Mouse (Mus musculus): ENCODE results near the gene Timm22.

The Timm22 gene

DNA sequence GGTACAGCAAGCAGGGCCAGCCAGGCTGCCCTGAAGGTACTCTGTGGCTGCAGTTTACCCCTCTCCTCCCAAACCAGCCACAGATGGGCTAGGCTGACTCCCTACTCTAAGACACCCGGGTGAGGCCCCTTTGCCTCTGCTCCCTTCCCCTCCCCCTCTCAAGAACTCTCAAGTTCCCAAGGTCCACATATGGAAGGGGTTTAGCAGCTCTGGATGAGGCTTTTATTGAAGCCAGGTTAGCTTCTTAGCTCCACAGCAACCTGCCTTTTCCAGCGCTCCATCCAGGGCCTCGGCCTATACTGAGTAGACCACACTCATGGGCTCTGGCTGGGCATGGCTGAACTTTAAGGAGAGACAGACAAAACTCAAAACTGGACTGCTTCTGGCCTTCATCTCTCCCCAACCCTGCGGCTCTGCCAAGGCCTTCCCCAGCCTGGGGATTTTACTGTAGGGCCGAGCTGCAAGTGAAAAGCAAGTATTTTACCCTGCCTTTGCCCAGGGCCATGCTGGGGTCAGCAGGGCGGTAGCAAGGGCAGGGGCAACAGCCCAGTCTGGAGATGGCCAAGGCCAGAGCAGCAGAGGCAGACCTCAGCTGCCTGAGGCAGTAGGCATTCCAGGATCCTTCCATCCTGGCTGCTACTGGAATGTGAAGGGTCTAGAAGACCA, 23.3 kb downstream of the Timm22 start:
- in situ Hi-C loops (cut with MboI, MseI): loop anchor here in 1 of 2 experiments (10.0 kb wide), 1 partner anchor 1695 kb away; no protein-coding TSS in a partner anchor

DNA sequence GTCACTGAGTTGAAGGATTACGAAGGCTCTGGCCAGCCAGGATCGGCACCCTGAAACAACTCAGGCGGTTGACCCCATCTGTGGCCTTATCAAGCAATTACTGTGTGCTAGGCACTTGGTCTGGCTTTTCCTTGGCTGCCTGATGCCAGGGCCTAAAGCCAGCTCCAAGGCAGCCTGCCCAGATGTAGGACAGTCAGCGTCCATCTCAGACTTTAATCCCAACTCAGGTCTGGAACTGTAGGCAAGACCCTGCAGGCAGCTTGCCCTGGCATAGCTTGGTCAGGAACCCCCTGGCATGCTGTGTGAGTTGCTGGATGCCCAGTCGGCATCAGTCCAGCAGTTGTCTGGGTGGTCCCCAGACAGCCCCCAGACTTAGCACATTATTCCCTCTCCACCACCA, 29.3 kb downstream of the Timm22 start:
- in situ Hi-C loops (cut with MboI, MseI): loop anchor here in 1 of 2 experiments (10.0 kb wide), 1 partner anchor 1689 kb away; no protein-coding TSS in a partner anchor

DNA sequence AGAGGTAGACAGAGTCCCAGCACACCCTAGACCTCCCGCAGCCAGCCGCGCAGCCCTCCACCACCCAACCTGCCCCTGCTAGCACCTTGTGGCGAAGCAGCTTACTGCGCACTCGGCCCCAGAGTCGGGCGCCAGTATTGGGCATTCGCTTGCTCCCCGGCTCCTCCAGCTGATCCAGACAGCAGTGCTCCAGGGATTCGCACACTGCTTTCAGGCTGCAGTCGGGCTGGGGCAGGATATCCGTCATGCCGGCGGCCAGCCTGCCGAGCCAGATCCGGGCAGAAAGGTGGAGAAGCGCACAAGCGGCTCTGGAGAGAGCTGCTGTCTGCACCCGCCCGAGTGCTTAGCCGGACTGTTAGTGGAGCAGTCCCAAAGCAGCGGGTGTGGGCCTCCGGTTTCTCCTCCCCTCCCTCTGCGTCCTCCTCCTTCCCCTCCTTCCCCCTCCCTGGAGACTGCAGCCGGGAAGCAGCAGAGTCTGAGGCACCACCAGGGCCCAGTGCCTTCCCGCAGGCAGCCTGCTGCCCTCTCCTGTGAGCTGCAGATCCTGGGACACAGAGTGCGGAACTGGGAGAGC, 30.2 kb downstream of the Timm22 start:
- in situ Hi-C loops (cut with MboI, MseI): loop anchor here in 1 of 2 experiments (10.0 kb wide), 1 partner anchor 1688 kb away; no protein-coding TSS in a partner anchor

DNA sequence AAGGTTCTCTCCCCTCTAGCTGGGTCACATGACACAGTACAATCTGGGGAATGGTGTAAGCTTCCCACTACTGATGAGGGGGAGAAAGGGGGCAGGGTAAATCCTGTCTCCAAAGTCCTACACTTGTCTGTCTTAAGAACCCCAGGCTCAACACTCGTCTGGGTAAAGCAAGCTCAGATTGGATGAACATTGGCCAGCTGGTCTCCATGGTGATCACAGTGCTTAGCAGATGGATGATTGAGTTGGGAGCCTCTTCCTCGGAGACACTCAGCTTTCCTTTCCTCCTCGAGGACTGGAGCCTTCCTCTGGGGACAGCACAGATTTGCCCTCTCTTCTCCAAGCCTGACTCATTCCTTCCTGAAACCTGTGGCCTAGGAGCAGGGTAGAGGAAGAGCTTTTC, 32.9 kb downstream of the Timm22 start:
- in situ Hi-C loops (cut with MboI, MseI): loop anchor here in 1 of 2 experiments (10.0 kb wide), 1 partner anchor 1685 kb away; no protein-coding TSS in a partner anchor

DNA sequence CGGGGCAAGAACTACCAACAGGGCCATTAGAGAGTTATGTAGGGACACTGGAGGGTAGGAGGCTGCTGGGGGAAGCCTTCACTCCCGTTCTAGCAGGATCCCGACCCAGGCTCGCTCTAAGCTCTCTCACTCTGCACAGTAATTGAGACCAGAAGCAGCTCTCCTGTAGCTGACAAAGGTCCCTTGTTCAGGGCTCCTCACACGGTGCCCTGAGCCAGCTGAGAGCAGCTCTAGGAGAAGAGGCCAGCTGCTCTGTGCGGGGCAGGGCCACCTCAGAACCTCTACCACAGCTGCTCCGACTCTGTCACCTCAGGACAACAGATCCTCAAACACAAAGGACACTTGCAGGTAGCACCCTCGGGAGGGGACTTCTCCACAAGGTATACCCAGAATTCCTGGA, 38.7 kb downstream of the Timm22 start:
- in situ Hi-C loops (cut with MboI, MseI): no loop called here

DNA sequence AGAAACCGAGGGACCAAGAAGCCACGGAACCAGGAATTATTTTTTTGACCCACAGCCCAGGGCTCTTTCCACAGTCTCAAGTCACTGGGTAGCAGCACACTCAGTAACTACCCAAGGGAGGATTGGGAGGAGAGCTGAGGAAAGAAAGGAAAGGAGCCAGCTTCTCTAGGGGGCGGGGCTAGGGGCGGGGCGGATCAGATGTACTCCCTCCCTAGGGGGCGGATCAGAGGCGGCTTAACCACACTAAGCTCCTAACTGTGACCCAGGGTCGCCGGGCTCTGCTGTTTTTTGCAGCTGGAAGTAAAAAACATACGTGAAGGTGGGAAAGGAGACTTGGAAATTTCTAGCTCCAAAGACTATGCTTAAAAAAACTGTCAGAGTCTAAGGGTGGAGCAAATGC, 39.5 kb downstream of the Timm22 start:
- in situ Hi-C loops (cut with MboI, MseI): no loop called here

DNA sequence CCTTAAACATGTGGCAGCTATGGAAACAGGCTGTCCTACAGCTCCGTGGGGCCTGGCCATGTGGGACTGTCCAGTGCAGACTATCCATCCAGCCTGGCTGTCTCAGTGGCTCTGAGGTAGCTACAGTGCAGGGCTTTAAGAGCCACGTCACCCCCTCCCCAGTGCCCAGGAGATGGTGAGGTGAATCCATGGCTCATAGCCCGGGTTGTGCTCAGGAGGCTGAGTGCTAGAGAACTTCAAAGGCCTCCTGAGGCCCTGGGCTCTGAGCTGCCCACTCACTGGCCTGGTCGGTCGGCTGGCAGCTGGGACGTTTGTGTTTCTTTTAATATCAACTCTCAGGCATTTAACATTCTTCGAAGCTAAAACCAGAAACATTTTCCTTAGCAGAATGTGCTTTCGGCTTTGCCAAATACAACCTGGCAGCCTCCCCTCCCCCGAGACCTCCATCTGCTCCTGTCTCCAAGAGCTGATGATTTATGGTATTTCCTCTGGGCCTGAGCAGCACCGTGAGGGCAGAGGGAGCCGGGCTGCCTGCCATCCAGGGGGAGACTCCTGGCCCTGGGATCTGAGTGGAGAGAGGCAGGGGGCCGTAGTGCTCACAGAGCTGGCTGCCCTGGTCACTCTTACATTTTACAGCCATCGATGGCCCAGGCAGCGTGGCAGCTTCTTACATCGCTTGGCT, 42.9 kb downstream of the Timm22 start:
- in situ Hi-C loops (cut with MboI, MseI): loop anchor here in 1 of 2 experiments (5.0 kb wide), 1 partner anchor 53 kb away; no protein-coding TSS in a partner anchor

DNA sequence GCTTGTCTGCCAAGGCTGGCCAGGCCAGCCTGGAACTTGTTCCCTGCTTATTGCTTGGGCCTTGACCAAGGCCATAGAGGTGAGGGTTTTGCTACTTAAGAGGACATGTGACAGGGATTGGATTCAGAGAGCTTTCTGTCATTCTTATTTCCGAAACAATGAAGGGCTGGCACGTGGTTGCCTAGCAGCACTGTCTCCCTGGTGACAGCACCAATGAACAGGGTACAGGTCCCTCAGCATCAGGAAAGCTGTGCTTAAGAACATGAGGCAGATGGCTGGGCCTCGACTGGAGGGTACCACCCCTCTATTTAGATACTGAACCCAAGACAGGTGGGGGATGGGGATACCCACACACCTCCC, 43.4 kb downstream of the Timm22 start:
- in situ Hi-C loops (cut with MboI, MseI): loop anchor here in 1 of 2 experiments (5.0 kb wide), 1 partner anchor 52 kb away; no protein-coding TSS in a partner anchor

DNA sequence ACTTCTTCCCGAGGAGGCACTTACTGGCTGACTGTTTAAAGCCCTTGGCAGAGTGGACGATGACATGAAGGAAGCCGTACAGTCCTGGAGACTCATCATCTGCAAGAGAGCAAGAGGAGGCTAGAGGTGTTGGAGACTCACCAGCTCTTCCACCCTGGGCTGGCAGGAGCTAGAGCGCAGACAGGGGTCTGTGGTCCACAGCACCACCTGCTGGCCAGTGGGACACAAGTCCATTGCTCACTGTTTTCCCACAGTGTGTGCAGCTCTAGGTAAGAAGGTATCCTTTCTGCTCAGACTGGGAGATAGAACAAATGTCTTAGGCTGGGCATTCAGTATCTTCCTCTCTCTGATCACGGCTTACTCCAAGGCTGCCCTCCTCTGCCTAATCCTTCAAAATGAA, 47.7 kb downstream of the Timm22 start:
- in situ Hi-C loops (cut with MboI, MseI): loop anchor here in 1 of 2 experiments (5.0 kb wide), 1 partner anchor 48 kb away; no protein-coding TSS in a partner anchor

DNA sequence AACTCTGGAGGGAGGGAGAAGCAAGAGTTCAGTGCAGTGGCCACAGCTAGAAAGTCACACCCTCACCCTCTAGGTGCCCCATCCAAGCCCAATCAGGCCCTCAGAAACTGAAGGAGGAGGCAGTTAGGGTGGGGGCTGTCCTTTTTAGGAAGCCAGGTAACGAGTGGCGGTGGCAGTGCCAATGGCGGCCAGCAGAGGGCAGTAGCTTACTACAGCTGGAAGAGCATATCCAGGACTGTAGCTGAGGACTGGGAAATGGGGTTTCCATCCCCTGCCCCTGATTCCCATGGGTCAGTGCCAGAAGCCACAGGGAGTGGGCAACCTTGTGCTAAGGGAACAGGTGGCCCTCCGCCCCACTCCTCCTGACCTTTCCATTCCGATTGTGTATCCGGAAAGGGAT, 49.5 kb downstream of the Timm22 start:
- in situ Hi-C loops (cut with MboI, MseI): no loop called here

DNA sequence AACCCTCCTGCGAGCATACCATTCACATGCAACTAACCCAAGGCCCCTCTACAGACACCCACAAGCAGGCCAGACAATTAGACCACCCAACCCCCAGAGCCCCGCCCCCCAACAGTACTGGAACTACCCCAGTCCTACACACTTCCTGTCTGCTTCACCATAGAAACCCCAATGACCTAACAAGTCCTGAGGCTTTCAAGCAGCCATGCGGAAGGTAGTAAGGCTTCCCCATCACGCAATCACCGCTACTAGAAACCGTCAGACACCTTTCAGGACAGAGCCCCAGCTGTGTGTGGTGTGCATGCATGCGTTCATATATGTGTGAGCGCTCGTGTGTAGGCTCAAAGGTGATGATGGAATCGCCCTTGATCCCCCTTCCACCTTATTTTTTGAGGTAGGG, 50.1 kb downstream of the Timm22 start:
- in situ Hi-C loops (cut with MboI, MseI): no loop called here

DNA sequence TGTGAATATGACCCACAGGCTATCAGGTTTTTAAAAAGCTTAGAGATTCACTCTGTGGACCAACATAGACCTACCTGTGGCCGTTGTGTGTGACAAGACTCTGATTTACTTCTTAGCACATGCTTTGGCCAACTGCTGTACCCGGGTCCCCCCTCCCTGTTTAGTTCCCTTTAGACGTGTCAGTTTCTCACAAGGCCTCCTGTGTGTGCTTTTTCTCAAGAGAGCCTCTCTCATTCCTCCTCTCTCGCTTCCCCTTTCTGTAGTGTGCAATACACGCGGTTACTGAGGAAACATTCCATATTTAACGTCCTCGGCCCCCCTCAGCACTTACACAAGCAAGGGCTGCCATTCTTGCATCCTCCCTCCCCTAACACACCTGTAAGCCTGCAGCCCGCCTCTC, 52.0 kb downstream of the Timm22 start:
- in situ Hi-C loops (cut with MboI, MseI): no loop called here

DNA sequence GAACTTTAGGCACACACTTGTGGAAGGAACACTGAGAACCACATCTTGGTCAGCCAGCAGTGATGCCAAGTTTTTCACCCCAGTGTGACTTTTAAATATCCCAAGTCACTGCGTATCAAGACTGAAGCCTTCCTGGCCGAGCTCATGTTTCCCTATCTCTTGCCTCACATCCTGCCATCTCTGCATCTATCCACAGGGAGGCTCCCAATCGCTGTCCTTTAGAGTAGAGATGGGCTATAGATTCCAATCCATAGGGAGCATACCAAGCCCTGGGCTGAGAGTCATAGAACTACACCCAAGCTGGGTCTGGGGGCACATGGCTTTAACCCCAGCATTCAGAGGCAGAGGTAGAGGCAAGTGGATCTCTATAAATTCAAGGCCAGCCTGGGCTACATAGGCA, 52.7 kb downstream of the Timm22 start:
- in situ Hi-C loops (cut with MboI, MseI): no loop called here

DNA sequence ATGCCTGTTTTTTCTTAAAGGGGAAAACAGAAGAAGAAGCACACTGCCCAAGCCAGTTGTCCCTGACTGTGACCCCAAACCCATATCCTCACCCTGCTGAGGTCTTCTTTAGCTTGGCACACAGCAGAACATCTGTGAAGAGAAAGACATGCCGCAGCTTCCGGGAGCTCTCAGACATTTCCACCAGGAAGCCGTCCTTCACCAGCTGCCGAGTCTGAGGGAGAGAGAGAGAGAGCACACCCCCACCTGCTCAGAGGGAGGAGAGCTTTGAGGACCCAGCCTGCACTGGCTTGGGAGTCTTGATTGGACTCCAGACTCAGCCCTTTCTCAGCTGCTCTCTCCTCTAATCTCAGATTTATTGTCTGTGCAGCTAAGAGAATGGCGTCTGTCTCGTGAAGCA, 54.4 kb downstream of the Timm22 start:
- in situ Hi-C loops (cut with MboI, MseI): loop anchor here in 1 of 2 experiments (10.0 kb wide), 1 partner anchor 924 kb away; no protein-coding TSS in a partner anchor

DNA sequence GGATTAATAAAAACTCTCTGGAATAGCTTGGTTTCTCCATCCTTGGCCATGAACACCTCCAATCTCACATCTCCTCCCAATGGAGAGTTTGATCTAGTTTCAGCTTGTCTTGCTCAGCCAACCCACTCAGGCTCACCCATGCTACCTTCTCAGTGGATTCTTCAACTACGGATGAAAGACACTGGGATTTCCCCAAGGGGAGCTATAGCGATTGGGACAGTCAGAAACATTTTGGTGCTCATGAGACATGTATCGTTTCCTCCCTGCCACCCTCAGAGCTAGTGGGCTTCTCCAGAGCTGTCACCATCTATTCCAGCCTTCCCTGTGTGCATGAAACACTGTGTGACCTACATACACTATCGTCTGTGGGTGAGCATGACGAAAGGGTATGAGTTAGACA, 54.9 kb downstream of the Timm22 start:
- in situ Hi-C loops (cut with MboI, MseI): loop anchor here in 1 of 2 experiments (10.0 kb wide), 1 partner anchor 923 kb away; no protein-coding TSS in a partner anchor

DNA sequence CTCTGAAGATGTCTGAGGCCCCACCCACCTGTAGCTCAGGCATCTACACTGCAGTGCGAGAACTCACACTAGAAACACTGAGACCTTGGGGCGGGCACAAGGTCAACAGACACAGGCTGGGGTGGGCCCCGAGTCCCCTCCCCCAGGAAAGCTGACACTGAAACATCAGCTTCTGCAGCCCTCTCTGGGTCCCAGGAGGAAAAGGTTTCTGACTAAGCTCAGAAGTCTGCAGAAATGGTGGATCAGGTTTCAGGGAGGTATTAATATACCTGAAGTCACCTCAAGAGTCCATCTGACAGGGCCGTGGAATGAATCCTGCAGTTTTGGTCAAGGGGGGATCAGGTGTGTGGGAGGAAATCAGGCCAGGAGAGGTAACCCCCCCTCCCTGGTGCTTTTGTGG, 59.1 kb downstream of the Timm22 start:
- in situ Hi-C loops (cut with MboI, MseI): loop anchor here in 1 of 2 experiments (10.0 kb wide), 1 partner anchor 919 kb away; no protein-coding TSS in a partner anchor

Data from T-helper 17 cell (primary cell).